Mouse (Mus musculus): ENCODE measurements around the gene Ypel2.

DNA sequence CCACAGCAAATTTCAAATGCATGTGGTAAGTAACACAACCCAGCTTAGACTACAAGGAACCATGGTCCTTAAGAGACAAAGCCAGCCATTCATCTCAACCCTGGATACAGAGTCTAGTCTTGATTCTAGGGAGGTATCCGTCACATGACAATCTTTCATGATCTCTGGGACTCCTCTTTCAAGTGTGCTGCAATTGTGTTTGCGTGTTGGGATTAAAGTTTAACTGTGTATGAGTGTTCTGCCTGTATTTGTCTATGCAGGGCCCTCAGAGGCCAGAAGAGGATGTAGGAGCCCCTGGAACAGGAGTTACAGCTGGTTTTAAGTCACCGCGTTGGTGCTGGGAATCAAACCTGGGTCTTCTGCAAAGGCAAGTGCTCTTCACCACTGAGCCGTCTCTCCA, 16.3 kb downstream of the Ypel2 start:
- TF ChIP-seq POLR2A (IDR thresholded peaks at IDR 0.05; ENCODE audit: control insufficient read depth in 1 of 2, insufficient read depth in 1 of 2, low read depth in 1 of 2, low read length in 2 of 2, poor library complexity in 1 of 2) (no peak), EP300 (IDR thresholded peaks at IDR 0.05; ENCODE audit: low read depth in 1 of 2, low read length in 2 of 2) (no peak), POLR2AphosphoS2 (IDR thresholded peaks at IDR 0.05; ENCODE audit: low read length) (no peak), CTCF (IDR thresholded peaks at IDR 0.05 in 2 of 3, conservative IDR thresholded peaks at IDR 0.05 in 1 of 3; ENCODE audit: control insufficient read depth in 1 of 3, insufficient read depth in 1 of 3, low read depth in 2 of 3, low read length in 3 of 3, poor library complexity in 1 of 3, severe bottlenecking in 1 of 3) (no peak), E2F4 (IDR thresholded peaks at IDR 0.05; ENCODE audit: borderline replicate concordance, low read depth, low read length) (no peak), UBTF (IDR thresholded peaks at IDR 0.05; ENCODE audit: borderline replicate concordance, insufficient read depth, low read depth, low read length) (no peak), JUND (IDR thresholded peaks at IDR 0.05; ENCODE audit: low read depth, low read length) (no peak), CHD1 (IDR thresholded peaks at IDR 0.05; ENCODE audit: low read depth, low read length) (no peak)
